Mouse (Mus musculus): ENCODE data around the gene 2410004B18Rik.

- TF ChIP-seq MAFK (IDR thresholded peaks at IDR 0.05; ENCODE audit: insufficient read depth, low read depth, low read length) (no peak), HCFC1 (IDR thresholded peaks at IDR 0.05; ENCODE audit: borderline replicate concordance, insufficient read depth, low read length) (no peak), CHD2 (IDR thresholded peaks at IDR 0.05; ENCODE audit: low read depth, low read length) (no peak), ZC3H11A (IDR thresholded peaks at IDR 0.05; ENCODE audit: borderline replicate concordance, low read depth, low read length) (no peak)
These were observed 47.6 kb downstream of the 2410004B18Rik start for GRCm38 (mm10) chr3:145985333-145985925.

All from ES-E14 (cell line).